Mouse (Mus musculus): ENCODE data around the gene Emc3. TPM values are rescaled to one million over a fixed set of nuclear protein-coding genes. Genes with fewer than 3 reads are reported as not detected.
A peak's percentile ranks its signal among the peaks of the same experiment; 100 is the strongest.

Gene Emc3
- total RNA-seq, 1 experiment from 2014 or later, result 125 TPM

GRCm38 (mm10) chr6:113495071-113495675 lies 36.3 kb downstream of the Emc3 start:
- DNase-seq, result no peak

DNA sequence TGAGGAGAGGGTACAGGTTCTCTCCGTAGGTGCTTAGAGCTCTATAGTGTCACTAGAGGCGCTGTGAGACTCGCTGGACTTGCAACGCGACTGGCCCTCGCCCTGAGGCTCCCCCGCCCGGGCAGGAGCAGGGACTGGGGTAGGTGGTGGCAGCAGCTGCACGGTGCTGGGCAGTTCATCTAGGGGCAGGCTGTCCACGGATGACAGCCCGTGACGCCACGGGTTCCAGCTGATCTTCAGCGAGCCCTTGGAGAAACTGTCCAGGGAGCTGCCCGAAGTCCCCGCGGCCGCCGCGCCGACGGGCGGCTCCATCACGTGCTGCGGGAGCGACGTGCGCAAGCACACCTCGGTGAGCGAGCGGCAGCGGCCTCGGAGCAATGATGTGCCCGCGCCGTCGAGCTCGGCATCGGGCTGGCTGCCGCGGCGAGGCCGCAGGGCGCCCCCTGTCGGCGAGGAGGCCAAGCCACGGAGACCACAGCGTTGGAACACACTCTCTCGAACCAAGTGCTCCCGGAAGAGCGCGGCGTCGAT lies 37.1 kb downstream of the Emc3 start:
- DNase-seq, result peak; percentile 79

DNA sequence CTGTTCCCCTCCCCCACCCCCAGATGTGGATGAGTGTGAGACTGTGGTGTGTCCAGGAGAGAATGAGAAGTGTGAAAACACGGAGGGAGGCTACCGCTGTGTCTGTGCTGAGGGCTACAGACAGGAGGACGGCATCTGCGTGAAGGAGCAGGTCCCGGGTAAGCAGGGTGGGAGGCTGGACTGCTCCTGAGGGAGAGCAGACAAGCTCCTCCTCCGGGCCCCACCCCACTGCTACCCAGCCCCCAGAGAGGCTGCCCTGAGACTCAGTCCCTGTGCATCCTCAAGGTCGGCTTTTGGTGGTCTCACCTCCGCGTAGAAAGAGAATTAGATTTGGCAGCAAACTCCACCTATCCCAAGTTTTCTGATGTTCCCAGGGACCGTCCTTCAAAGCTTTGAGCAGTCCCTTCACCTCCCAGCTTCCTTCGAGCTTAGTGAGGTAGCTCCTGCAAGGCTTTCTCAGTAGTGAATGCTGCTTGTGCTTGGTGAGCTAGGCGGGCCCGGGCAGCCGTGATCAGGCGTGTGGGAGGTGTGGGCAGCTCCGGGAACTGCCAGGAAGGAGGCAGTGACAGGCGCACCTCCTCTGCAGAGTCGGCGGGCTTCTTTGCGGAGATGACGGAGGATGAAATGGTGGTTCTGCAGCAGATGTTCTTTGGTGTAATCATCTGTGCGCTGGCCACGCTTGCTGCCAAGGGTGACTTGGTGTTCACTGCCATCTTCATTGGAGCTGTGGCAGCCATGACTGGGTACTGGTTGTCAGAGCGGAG lies 39.2 kb downstream of the Emc3 start:
- DNase-seq, result no peak

GRCm38 (mm10) chr6:113489410-113489809 lies 42.0 kb downstream of the Emc3 start:
- DNase-seq, result no peak

GRCm38 (mm10) chr6:113487125-113487576 lies 44.3 kb downstream of the Emc3 start:
- no peak for DNase-seq

DNA sequence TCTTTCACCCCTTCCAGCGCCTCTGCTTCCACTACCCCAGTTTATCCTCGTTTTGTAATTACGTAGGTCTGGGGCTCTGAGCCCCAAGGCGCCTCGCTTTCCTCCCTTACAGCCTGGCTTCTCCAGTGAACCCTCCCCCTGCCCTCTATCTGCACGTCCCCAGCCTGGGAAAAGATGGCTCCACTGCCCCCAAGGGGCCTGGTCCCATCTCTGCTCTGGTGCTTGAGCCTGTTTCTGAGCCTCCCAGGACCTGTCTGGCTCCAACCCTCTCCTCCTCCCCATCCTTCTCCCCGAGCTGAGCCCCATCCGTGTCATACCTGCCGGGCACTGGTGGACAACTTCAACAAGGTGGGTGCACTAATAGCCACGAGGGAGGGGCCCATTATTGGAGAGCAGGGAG lies 47.7 kb downstream of the Emc3 start:
- DNase-seq, result no peak

- DNase-seq, result peak; percentile 93
These were observed 48.3 kb downstream of the Emc3 start, which contains the start of gene Creld1 for GRCm38 (mm10) chr6:113483100-113483615. Gene Creld1 (plus strand): TSS chr6:113483297.

DNA sequence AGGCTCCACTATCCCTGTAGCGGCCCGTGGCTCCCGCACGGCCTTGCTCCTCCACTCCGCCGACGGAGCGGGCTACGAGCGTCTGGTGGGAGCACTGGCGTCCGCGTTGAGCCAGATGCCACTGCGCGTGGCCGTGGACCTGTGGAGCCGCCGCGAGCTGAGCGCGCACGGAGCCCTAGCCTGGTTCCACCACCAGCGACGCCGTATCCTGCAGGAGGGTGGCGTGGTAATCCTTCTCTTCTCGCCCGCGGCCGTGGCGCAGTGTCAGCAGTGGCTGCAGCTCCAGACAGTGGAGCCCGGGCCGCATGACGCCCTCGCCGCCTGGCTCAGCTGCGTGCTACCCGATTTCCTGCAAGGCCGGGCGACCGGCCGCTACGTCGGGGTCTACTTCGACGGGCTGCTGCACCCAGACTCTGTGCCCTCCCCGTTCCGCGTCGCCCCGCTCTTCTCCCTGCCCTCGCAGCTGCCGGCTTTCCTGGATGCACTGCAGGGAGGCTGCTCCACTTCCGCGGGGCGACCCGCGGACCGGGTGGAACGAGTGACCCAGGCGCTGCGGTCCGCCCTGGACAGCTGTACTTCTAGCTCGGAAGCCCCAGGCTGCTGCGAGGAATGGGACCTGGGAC lies 48.9 kb downstream of the Emc3 start:
- DNase-seq, result peak; percentile 44

DNA sequence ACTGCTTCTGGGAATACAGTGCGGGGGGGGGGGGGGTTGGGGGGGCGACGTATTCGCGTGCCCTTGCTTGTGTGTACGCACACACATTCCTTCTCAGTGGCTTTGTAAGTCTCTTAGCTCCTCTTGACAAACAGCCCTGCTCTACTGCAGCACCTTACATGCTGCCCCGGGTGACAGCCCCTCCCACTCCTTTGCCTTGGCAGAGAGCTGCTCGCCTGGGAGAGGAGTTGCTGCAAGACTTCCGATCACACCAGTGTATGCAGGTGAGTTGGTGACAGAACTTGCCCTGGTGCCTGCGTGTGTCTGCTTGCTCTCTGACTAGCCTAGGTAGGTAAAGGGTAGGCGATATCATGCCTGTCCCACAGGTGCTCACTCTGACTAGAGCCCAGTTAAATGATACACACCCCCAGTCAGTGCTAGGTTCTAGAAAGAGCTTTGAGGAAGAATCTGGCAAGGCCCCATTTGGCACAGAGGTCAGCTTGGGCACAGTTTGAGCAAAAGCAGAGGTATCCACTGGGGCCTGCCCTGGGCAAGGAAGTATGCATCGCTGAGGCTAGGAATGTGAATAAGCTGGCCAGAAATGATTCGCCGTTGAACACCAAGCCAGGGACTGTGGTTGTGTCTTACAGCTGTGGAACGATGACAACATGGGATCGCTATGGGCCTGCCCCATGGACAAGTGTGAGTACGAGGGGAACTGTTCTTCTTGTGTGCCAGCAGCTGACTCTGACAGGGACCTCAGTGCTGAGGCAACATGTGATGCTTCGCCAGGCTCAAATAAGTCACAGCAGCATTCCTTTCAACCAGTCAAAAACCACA lies 50.7 kb downstream of the Emc3 start:
- DNase-seq, result peak; percentile 39

DNA sequence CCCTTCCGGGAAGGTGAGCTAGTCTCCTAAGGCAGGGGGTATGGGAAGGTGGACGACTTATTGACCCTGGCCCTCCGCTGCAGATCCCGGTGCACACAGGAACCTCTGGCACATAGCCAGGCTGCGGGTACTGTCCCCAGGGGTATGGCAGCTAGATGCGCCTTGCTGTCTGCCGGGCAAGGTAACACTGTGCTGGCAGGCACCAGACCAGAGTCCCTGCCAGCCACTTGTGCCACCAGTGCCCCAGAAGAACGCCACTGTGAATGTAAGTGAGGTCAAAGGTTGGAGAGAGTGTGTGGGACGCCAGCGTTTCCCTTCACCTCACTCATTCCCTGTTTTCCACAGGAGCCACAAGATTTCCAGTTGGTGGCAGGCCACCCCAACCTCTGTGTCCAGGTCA lies 52.5 kb downstream of the Emc3 start:
- DNase-seq, result no peak

DNA sequence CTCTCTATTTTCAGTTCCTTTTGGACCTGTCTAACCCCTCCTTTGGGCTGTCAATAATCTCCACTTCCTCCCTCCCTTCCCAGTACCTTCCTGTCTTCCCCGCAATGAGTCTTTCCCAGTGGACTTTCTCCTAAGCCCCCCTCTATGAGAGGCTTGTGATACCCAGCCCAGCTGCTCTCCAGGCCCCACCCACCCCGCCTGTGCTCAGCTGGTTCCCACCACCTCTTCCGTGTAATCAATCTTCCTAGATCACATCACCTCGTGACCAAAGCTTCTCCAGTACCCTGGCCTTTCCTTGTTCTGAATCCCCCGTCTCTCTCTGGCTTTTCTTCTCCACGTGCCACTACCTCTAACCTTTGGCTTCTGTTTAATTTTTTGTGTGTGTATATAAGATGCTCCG lies 54.1 kb downstream of the Emc3 start:
- no peak for DNase-seq

GRCm38 (mm10) chr6:113473715-113474114 lies 57.7 kb downstream of the Emc3 start:
- no peak for DNase-seq

GRCm38 (mm10) chr6:113473246-113473645 lies 58.2 kb downstream of the Emc3 start:
- no peak for DNase-seq

- DNase-seq, result no peak
These were observed 59.4 kb downstream of the Emc3 start for GRCm38 (mm10) chr6:113472061-113472460.

GRCm38 (mm10) chr6:113471297-113471936 lies 60.0 kb downstream of the Emc3 start, which contains the start of gene Il17rc:
Gene Il17rc (plus strand): TSS chr6:113471427.
- DNase-seq, result peak; percentile 68

DNA sequence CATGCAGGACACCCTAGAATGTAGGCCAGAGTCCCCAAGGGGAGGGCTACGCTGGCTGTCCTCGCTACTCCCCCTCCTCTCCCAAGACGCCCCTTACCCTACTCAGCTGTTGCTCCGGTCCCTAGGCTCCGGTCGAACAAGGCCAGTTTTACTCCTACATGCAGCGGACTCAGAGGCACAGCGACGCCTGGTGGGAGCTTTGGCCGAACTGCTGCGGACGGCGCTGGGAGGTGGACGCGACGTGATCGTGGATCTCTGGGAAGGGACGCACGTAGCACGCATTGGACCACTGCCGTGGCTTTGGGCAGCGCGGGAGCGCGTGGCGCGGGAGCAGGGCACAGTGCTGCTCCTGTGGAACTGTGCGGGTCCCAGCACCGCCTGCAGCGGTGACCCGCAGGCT lies 62.0 kb downstream of the Emc3 start:
- DNase-seq, result peak; percentile 79

DNA sequence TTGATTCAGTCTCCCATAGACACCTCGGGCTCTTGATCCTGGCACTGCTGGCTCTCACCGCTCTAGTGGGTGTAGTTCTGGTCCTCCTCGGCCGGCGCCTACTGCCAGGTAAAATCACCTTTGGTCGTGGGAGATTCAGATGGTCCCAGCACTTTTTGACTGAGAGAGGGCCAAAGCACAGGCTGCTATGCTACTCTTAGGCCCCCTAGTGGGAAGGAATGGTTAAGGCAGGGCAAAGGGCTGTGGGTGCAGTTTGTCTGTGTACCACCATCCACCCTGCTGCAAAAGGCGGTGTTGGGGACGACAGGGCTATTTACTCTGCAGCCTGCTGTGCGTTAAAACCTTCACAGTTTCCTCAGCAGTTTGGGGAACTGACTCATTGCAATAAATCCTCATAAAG lies 62.4 kb downstream of the Emc3 start:
- DNase-seq, result peak; percentile 54

DNA sequence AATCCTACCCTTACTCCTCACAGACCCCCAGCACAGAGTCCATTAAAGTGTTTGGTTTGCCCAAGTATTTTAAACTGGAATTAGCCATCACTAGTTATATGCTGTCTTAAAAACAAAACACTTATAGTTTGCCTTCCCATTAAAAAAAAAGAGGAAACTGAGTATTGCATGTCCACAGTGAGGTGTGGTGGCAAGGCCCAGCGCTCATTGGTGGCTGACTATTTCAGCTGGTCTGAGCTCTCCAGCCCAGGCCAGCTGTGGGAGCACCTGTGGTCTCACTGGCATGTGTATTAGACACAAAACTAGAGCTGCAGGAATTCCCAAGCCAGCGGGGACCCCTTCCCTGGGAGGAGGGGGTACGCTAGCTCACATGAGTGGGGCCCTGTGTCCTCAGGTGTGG lies 62.9 kb downstream of the Emc3 start:
- DNase-seq, result no peak

GRCm38 (mm10) chr6:113465602-113466001 lies 65.8 kb downstream of the Emc3 start:
- DNase-seq, result no peak

All from adrenal gland, postnatal 25 days (tissue).